In the genomic region with DNA sequence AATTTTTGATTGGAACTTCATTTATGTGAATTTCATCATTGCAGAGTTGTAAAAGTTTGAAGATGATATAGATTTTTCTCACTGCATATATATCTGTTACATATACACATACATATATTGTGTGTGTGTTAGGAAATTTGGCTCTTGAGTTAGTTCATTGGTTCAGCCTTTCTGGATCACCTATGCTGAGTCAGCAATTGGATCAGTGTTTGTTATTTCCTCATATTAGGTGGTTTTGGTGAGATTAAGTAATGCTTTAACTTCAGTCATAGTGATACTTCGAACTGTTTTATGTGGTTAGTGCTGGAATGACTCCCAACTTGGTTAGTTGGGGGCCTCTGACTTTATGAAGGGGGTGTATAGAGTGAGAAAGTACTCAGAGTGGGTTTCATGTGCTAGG, we compare ENCODE assay signal across 32 mouse cellular contexts.
"Had no signal": no experiment of that assay in that cellular context is flagged by ENCODE, and none has a peak within 500 bp of the region (broad histone marks: within the 10 kb centered on the region; RNA-seq: fewer than 3 reads in every experiment).

No protein-coding gene starts in this region.

- H3K9ac ChIP-seq: limb, embryonic 12.5 days; limb, embryonic 13.5 days; limb, embryonic 15.5 days; liver, embryonic 12.5 days; liver, embryonic 13.5 days; liver, embryonic 14.5 days; liver, embryonic 15.5 days; liver, postnatal 0 days; lung, embryonic 14.5 days; lung, embryonic 15.5 days; midbrain, embryonic 12.5 days; midbrain, embryonic 13.5 days; midbrain, embryonic 15.5 days; neural tube, embryonic 12.5 days had no signal

- H3K4me3 ChIP-seq: limb, embryonic 10.5 days; limb, embryonic 12.5 days; limb, embryonic 13.5 days; limb, embryonic 15.5 days; liver, embryonic 12.5 days; liver, embryonic 13.5 days; liver, embryonic 15.5 days; lung, embryonic 15.5 days; megakaryocyte, embryonic 14.5 days; midbrain, embryonic 10.5 days; midbrain, embryonic 12.5 days; midbrain, embryonic 13.5 days; midbrain, embryonic 15.5 days; myocyte; neural tube, embryonic 12.5 days had no signal

- H3K4me2 ChIP-seq: limb, embryonic 12.5 days; limb, embryonic 13.5 days; limb, embryonic 15.5 days; liver, embryonic 11.5 days; liver, embryonic 12.5 days; liver, embryonic 13.5 days; liver, embryonic 15.5 days; lung, embryonic 14.5 days; lung, embryonic 15.5 days; midbrain, embryonic 11.5 days; midbrain, embryonic 12.5 days; midbrain, embryonic 13.5 days; midbrain, embryonic 15.5 days; neural tube, embryonic 12.5 days had no signal

- DNase-seq: left cerebral cortex, postnatal 4 days; liver; liver, embryonic 13.5 days; liver, postnatal 0 days; lung, adult 18-20 months; lung, adult 2 months; lung, embryonic 14.5 days; lung, postnatal 10 days; lung, postnatal 14 days; lung, postnatal 36 days; lung, postnatal 4 days; midbrain, embryonic 14.5 days had no signal

- H3K27me3 ChIP-seq: limb, embryonic 12.5 days; limb, embryonic 13.5 days; limb, embryonic 15.5 days; liver, embryonic 12.5 days; liver, embryonic 13.5 days; liver, embryonic 15.5 days; megakaryocyte, embryonic 14.5 days; midbrain, embryonic 12.5 days; midbrain, embryonic 13.5 days; midbrain, embryonic 15.5 days; neural tube, embryonic 12.5 days had no signal

- H3K4me1 ChIP-seq: limb, embryonic 10.5 days; limb, embryonic 12.5 days; limb, embryonic 13.5 days; limb, embryonic 15.5 days; liver, embryonic 12.5 days; liver, embryonic 13.5 days; liver, embryonic 15.5 days; lung, embryonic 15.5 days; megakaryocyte, embryonic 14.5 days; midbrain, embryonic 10.5 days; midbrain, embryonic 12.5 days; midbrain, embryonic 13.5 days; midbrain, embryonic 15.5 days; neural tube, embryonic 12.5 days had no signal

- ATAC-seq: liver, embryonic 12.5 days; liver, postnatal 0 days; lung, postnatal 0 days; midbrain, embryonic 13.5 days; midbrain, embryonic 15.5 days; midbrain, embryonic 16.5 days had no signal

- H3K27ac ChIP-seq: limb, embryonic 10.5 days; limb, embryonic 12.5 days; limb, embryonic 13.5 days; limb, embryonic 15.5 days; liver, embryonic 12.5 days; liver, embryonic 13.5 days; liver, embryonic 14.5 days; liver, embryonic 15.5 days; lung, embryonic 15.5 days; macrophage; midbrain, embryonic 10.5 days; midbrain, embryonic 12.5 days; midbrain, embryonic 13.5 days; midbrain, embryonic 15.5 days; neural tube, embryonic 12.5 days had no signal

- H3K36me3 ChIP-seq: limb, embryonic 10.5 days; limb, embryonic 12.5 days; limb, embryonic 13.5 days; limb, embryonic 15.5 days; liver, embryonic 12.5 days; liver, embryonic 13.5 days; liver, embryonic 15.5 days; lung, embryonic 15.5 days; midbrain, embryonic 10.5 days; midbrain, embryonic 12.5 days; midbrain, embryonic 13.5 days; midbrain, embryonic 15.5 days; neural tube, embryonic 12.5 days had no signal

- H3K9me3 ChIP-seq: limb, embryonic 10.5 days; limb, embryonic 12.5 days; limb, embryonic 13.5 days; limb, embryonic 15.5 days; liver, embryonic 12.5 days; liver, embryonic 13.5 days; liver, embryonic 15.5 days; lung, embryonic 15.5 days; megakaryocyte, embryonic 14.5 days; midbrain, embryonic 10.5 days; midbrain, embryonic 12.5 days; midbrain, embryonic 13.5 days; midbrain, embryonic 15.5 days; neural tube, embryonic 12.5 days had no signal
